Mouse (Mus musculus): ENCODE results near the gene Timp3. TPM values are rescaled to one million over a fixed set of nuclear protein-coding genes. Genes with fewer than 3 reads are reported as not detected.
"Not testable (repeated sequence)": the region's sequence is repeated elsewhere in the genome, so short reads cannot be mapped to it uniquely, and the experiment has no call there.

Timp3 gene
- polyA plus RNA-seq, 1 experiment from 2014 or later: 20.2 TPM

GRCm38 (mm10) chr10:86378803-86379202, 78.6 kb downstream of the Timp3 start:
- H3K27me3 ChIP-seq (ENCODE audit: control insufficient read depth, insufficient read depth, low read length); DNase-seq (ENCODE audit: low spot score, missing footprints); H3K36me3 ChIP-seq (ENCODE audit: control insufficient read depth, insufficient read depth, low read length); H3K27ac ChIP-seq (ENCODE audit: low read depth, low read length); ATAC-seq (ENCODE audit: low FRiP score); H3K9me3 ChIP-seq (ENCODE audit: control insufficient read depth, low read length); H3K4me1 ChIP-seq (ENCODE audit: control insufficient read depth, insufficient read depth, low read length); H3K4me2 ChIP-seq; H3K9ac ChIP-seq (ENCODE audit: low read length); H3K4me3 ChIP-seq (ENCODE audit: low read depth, low read length): not testable (repeated sequence)
- 87% methylated on average over 2 of the region's 2 CpGs for WGBS

- 87% methylated on average over 2 of the region's 2 CpGs for WGBS
- no peak for ATAC-seq (ENCODE audit: low FRiP score)
- H3K4me1 ChIP-seq (ENCODE audit: control insufficient read depth, insufficient read depth, low read length): no peaks in the 10 kb centered on the region
- no peaks in the 10 kb centered on the region for H3K36me3 ChIP-seq (ENCODE audit: control insufficient read depth, insufficient read depth, low read length)
- H3K27me3 ChIP-seq (ENCODE audit: control insufficient read depth, insufficient read depth, low read length): no peaks in the 10 kb centered on the region
- no peak overlapping the region for H3K27ac ChIP-seq (ENCODE audit: low read depth, low read length)
- H3K9ac ChIP-seq (ENCODE audit: low read length): no peak overlapping the region
- no peaks in the 10 kb centered on the region for H3K9me3 ChIP-seq (ENCODE audit: control insufficient read depth, low read length)
- DNase-seq (ENCODE audit: low spot score, missing footprints): peak; percentile 61
- no peak overlapping the region for H3K4me3 ChIP-seq (ENCODE audit: low read depth, low read length)
- no peak overlapping the region for H3K4me2 ChIP-seq
These were observed 80.5 kb downstream of the Timp3 start for GRCm38 (mm10) chr10:86380626-86381025.

GRCm38 (mm10) chr10:86381150-86381921, 81.2 kb downstream of the Timp3 start:
- H3K9ac ChIP-seq (ENCODE audit: low read length): no peak overlapping the region
- DNase-seq (ENCODE audit: low spot score, missing footprints): peak; percentile 53

GRCm38 (mm10) chr10:86381922-86382260, 81.7 kb downstream of the Timp3 start:
- Histone ChIP-seq H3K4me3 (ENCODE audit: low read depth, low read length) (no peak overlapping the region), H3K4me1 (ENCODE audit: control insufficient read depth, insufficient read depth, low read length) (no peaks in the 10 kb centered on the region), H3K4me2 (no peak overlapping the region), H3K27me3 (ENCODE audit: control insufficient read depth, insufficient read depth, low read length) (no peaks in the 10 kb centered on the region), H3K36me3 (ENCODE audit: control insufficient read depth, insufficient read depth, low read length) (no peaks in the 10 kb centered on the region), H3K9me3 (ENCODE audit: control insufficient read depth, low read length) (no peaks in the 10 kb centered on the region), H3K9ac (ENCODE audit: low read length) (no peak overlapping the region), H3K27ac (ENCODE audit: low read depth, low read length) (no peak overlapping the region)
- DNase-seq (ENCODE audit: low spot score, missing footprints) (no peak), ATAC-seq (ENCODE audit: low FRiP score) (no peak)
- 34% methylated on average over 2 of the region's 2 CpGs for WGBS

More at GRCm38 (mm10) chr10:86381150-86381921, 81.2 kb downstream of the Timp3 start:
- no peaks in the 10 kb centered on the region for H3K36me3 ChIP-seq (ENCODE audit: control insufficient read depth, insufficient read depth, low read length)
- H3K4me3 ChIP-seq (ENCODE audit: low read depth, low read length): no peak overlapping the region
- no peaks in the 10 kb centered on the region for H3K27me3 ChIP-seq (ENCODE audit: control insufficient read depth, insufficient read depth, low read length)
- no peak overlapping the region for H3K27ac ChIP-seq (ENCODE audit: low read depth, low read length)
- no peaks in the 10 kb centered on the region for H3K4me1 ChIP-seq (ENCODE audit: control insufficient read depth, insufficient read depth, low read length)
- no peak overlapping the region for H3K4me2 ChIP-seq
- ATAC-seq (ENCODE audit: low FRiP score): no peak
- H3K9me3 ChIP-seq (ENCODE audit: control insufficient read depth, low read length): no peaks in the 10 kb centered on the region
- WGBS: 75% methylated on average over 9 of the region's 9 CpGs

- H3K4me2 ChIP-seq: no peak overlapping the region
- ATAC-seq (ENCODE audit: low FRiP score): no peak
- WGBS: 91% methylated on average over 2 of the region's 2 CpGs
These were observed 84.5 kb downstream of the Timp3 start for GRCm38 (mm10) chr10:86384655-86385054.

GRCm38 (mm10) chr10:86385656-86386055, 85.5 kb downstream of the Timp3 start:
- no peaks in the 10 kb centered on the region for H3K27me3 ChIP-seq (ENCODE audit: control insufficient read depth, insufficient read depth, low read length)

More at GRCm38 (mm10) chr10:86384655-86385054, 84.5 kb downstream of the Timp3 start:
- DNase-seq (ENCODE audit: low spot score, missing footprints): peak; percentile 21
- no peaks in the 10 kb centered on the region for H3K27me3 ChIP-seq (ENCODE audit: control insufficient read depth, insufficient read depth, low read length)
- H3K4me1 ChIP-seq (ENCODE audit: control insufficient read depth, insufficient read depth, low read length): peaks cover 1% of the 10 kb centered on the region; the same call in 1 of the 2 replicates
- H3K4me3 ChIP-seq (ENCODE audit: low read depth, low read length): no peak overlapping the region
- H3K36me3 ChIP-seq (ENCODE audit: control insufficient read depth, insufficient read depth, low read length): no peaks in the 10 kb centered on the region
- no peak overlapping the region for H3K9ac ChIP-seq (ENCODE audit: low read length)
- no peaks in the 10 kb centered on the region for H3K9me3 ChIP-seq (ENCODE audit: control insufficient read depth, low read length)
- no peak overlapping the region for H3K27ac ChIP-seq (ENCODE audit: low read depth, low read length)

GRCm38 (mm10) chr10:86386232-86386631, 86.1 kb downstream of the Timp3 start:
- WGBS: 89% methylated on average over 4 of the region's 4 CpGs
- H3K27ac ChIP-seq (ENCODE audit: low read depth, low read length): no peak overlapping the region
- peaks cover 3% of the 10 kb centered on the region; the same call in 1 of the 2 replicates for H3K4me1 ChIP-seq (ENCODE audit: control insufficient read depth, insufficient read depth, low read length)
- DNase-seq (ENCODE audit: low spot score, missing footprints) (peak; percentile 68), ATAC-seq (ENCODE audit: low FRiP score) (no peak)
- no peak overlapping the region for H3K4me3 ChIP-seq (ENCODE audit: low read depth, low read length)
- H3K36me3 ChIP-seq (ENCODE audit: control insufficient read depth, insufficient read depth, low read length): no peaks in the 10 kb centered on the region
- H3K27me3 ChIP-seq (ENCODE audit: control insufficient read depth, insufficient read depth, low read length): no peaks in the 10 kb centered on the region
- H3K4me2 ChIP-seq: no peak overlapping the region
- H3K9me3 ChIP-seq (ENCODE audit: control insufficient read depth, low read length): no peaks in the 10 kb centered on the region
- no peak overlapping the region for H3K9ac ChIP-seq (ENCODE audit: low read length)

More at GRCm38 (mm10) chr10:86385656-86386055, 85.5 kb downstream of the Timp3 start:
- DNase-seq (ENCODE audit: low spot score, missing footprints): peak; percentile 47
- no peaks in the 10 kb centered on the region for H3K9me3 ChIP-seq (ENCODE audit: control insufficient read depth, low read length)
- H3K9ac ChIP-seq (ENCODE audit: low read length): no peak overlapping the region
- H3K27ac ChIP-seq (ENCODE audit: low read depth, low read length): no peak overlapping the region
- no peaks in the 10 kb centered on the region for H3K36me3 ChIP-seq (ENCODE audit: control insufficient read depth, insufficient read depth, low read length)
- no peak overlapping the region for H3K4me2 ChIP-seq
- WGBS: 78% methylated on average over 4 of the region's 4 CpGs
- H3K4me3 ChIP-seq (ENCODE audit: low read depth, low read length): no peak overlapping the region
- peaks cover 3% of the 10 kb centered on the region; the same call in 1 of the 2 replicates for H3K4me1 ChIP-seq (ENCODE audit: control insufficient read depth, insufficient read depth, low read length)
- ATAC-seq (ENCODE audit: low FRiP score): no peak

- no peak overlapping the region for H3K4me2 ChIP-seq
- H3K27me3 ChIP-seq (ENCODE audit: control insufficient read depth, insufficient read depth, low read length): no peaks in the 10 kb centered on the region
- peaks cover 3% of the 10 kb centered on the region; the same call in 1 of the 2 replicates for H3K4me1 ChIP-seq (ENCODE audit: control insufficient read depth, insufficient read depth, low read length)
- no peaks in the 10 kb centered on the region for H3K9me3 ChIP-seq (ENCODE audit: control insufficient read depth, low read length)
- no peak overlapping the region for H3K27ac ChIP-seq (ENCODE audit: low read depth, low read length)
- ATAC-seq (ENCODE audit: low FRiP score) (no peak), DNase-seq (ENCODE audit: low spot score, missing footprints) (no peak)
- H3K9ac ChIP-seq (ENCODE audit: low read length): no peak overlapping the region
- 78% methylated on average over 5 of the region's 5 CpGs for WGBS
- H3K4me3 ChIP-seq (ENCODE audit: low read depth, low read length): no peak overlapping the region
- H3K36me3 ChIP-seq (ENCODE audit: control insufficient read depth, insufficient read depth, low read length): no peaks in the 10 kb centered on the region
These were observed 87.8 kb downstream of the Timp3 start for GRCm38 (mm10) chr10:86387821-86388440.

- H3K4me2 ChIP-seq: no peak overlapping the region
- H3K4me3 ChIP-seq (ENCODE audit: low read depth, low read length): no peak overlapping the region
- no peak overlapping the region for H3K9ac ChIP-seq (ENCODE audit: low read length)
- H3K36me3 ChIP-seq (ENCODE audit: control insufficient read depth, insufficient read depth, low read length): no peaks in the 10 kb centered on the region
- DNase-seq (ENCODE audit: low spot score, missing footprints): no peak
- peaks cover 3% of the 10 kb centered on the region; the same call in 1 of the 2 replicates for H3K4me1 ChIP-seq (ENCODE audit: control insufficient read depth, insufficient read depth, low read length)
- WGBS: 74% methylated on average over 6 of the region's 6 CpGs
- no peaks in the 10 kb centered on the region for H3K27me3 ChIP-seq (ENCODE audit: control insufficient read depth, insufficient read depth, low read length)
- no peaks in the 10 kb centered on the region for H3K9me3 ChIP-seq (ENCODE audit: control insufficient read depth, low read length)
- H3K27ac ChIP-seq (ENCODE audit: low read depth, low read length): no peak overlapping the region
- no peak for ATAC-seq (ENCODE audit: low FRiP score)
These were observed 88.6 kb downstream of the Timp3 start for GRCm38 (mm10) chr10:86388803-86389202.
